Mouse (Mus musculus): ENCODE results near the gene Abcc12. TPM values are rescaled to one million over a fixed set of nuclear protein-coding genes. Genes with fewer than 3 reads are reported as not detected.

Abcc12 gene
- polyA plus RNA-seq, 1 experiment = not detected

GRCm38 (mm10) chr8:86557186-86558045 lies 23.1 kb downstream of the Abcc12 start:
- H3K4me1 ChIP-seq (ENCODE audit: control insufficient read depth, insufficient read depth, low read length) = no peaks in the 10 kb centered on the region
- H3K27ac ChIP-seq (ENCODE audit: insufficient read depth, low read length) = no peak overlapping the region
- TF ChIP-seq CTCF (IDR thresholded peaks at IDR 0.05; ENCODE audit: borderline replicate concordance, insufficient read depth, low read length) (no peak), POLR2A (IDR thresholded peaks at IDR 0.05; ENCODE audit: low read depth, low read length) (no peak)
- no peak overlapping the region for H3K4me3 ChIP-seq (ENCODE audit: insufficient read depth, low read length)

- Histone ChIP-seq H3K27ac (ENCODE audit: insufficient read depth, low read length) (no peak overlapping the region), H3K4me3 (ENCODE audit: insufficient read depth, low read length) (no peak overlapping the region), H3K4me1 (ENCODE audit: control insufficient read depth, insufficient read depth, low read length) (no peaks in the 10 kb centered on the region)
- TF ChIP-seq POLR2A (IDR thresholded peaks at IDR 0.05; ENCODE audit: low read depth, low read length) (no peak), CTCF (IDR thresholded peaks at IDR 0.05; ENCODE audit: borderline replicate concordance, insufficient read depth, low read length) (no peak)
Measured at GRCm38 (mm10) chr8:86555564-86555963, 24.9 kb downstream of the Abcc12 start.

- TF ChIP-seq CTCF (IDR thresholded peaks at IDR 0.05; ENCODE audit: borderline replicate concordance, insufficient read depth, low read length) (no peak), POLR2A (IDR thresholded peaks at IDR 0.05; ENCODE audit: low read depth, low read length) (no peak)
Measured at GRCm38 (mm10) chr8:86554220-86554891, 26.1 kb downstream of the Abcc12 start.

GRCm38 (mm10) chr8:86550516-86550915 lies 30.0 kb downstream of the Abcc12 start:
- no peak overlapping the region for H3K27ac ChIP-seq (ENCODE audit: insufficient read depth, low read length)
- no peaks in the 10 kb centered on the region for H3K4me1 ChIP-seq (ENCODE audit: control insufficient read depth, insufficient read depth, low read length)
- TF ChIP-seq CTCF (IDR thresholded peaks at IDR 0.05; ENCODE audit: borderline replicate concordance, insufficient read depth, low read length) = no peak
- TF ChIP-seq POLR2A (IDR thresholded peaks at IDR 0.05; ENCODE audit: low read depth, low read length) = no peak
- H3K4me3 ChIP-seq (ENCODE audit: insufficient read depth, low read length) = no peak overlapping the region

More at GRCm38 (mm10) chr8:86554220-86554891, 26.1 kb downstream of the Abcc12 start:
- H3K4me1 ChIP-seq (ENCODE audit: control insufficient read depth, insufficient read depth, low read length) = no peaks in the 10 kb centered on the region
- H3K27ac ChIP-seq (ENCODE audit: insufficient read depth, low read length) = no peak overlapping the region
- no peak overlapping the region for H3K4me3 ChIP-seq (ENCODE audit: insufficient read depth, low read length)

- no peak overlapping the region for H3K4me3 ChIP-seq (ENCODE audit: insufficient read depth, low read length)
- H3K4me1 ChIP-seq (ENCODE audit: control insufficient read depth, insufficient read depth, low read length) = no peaks in the 10 kb centered on the region
- TF ChIP-seq CTCF (IDR thresholded peaks at IDR 0.05; ENCODE audit: borderline replicate concordance, insufficient read depth, low read length) = no peak
- TF ChIP-seq POLR2A (IDR thresholded peaks at IDR 0.05; ENCODE audit: low read depth, low read length) = no peak
- H3K27ac ChIP-seq (ENCODE audit: insufficient read depth, low read length) = no peak overlapping the region
Measured at GRCm38 (mm10) chr8:86546001-86546400, 34.5 kb downstream of the Abcc12 start.

- Histone ChIP-seq H3K27ac (ENCODE audit: insufficient read depth, low read length) (no peak overlapping the region), H3K4me1 (ENCODE audit: control insufficient read depth, insufficient read depth, low read length) (no peaks in the 10 kb centered on the region; the same call in 1 of the 2 replicates), H3K4me3 (ENCODE audit: insufficient read depth, low read length) (no peak overlapping the region)
- TF ChIP-seq CTCF (IDR thresholded peaks at IDR 0.05; ENCODE audit: borderline replicate concordance, insufficient read depth, low read length) = no peak
- TF ChIP-seq POLR2A (IDR thresholded peaks at IDR 0.05; ENCODE audit: low read depth, low read length) = no peak
Measured at GRCm38 (mm10) chr8:86540906-86541305, 39.6 kb downstream of the Abcc12 start.

- TF ChIP-seq POLR2A (IDR thresholded peaks at IDR 0.05; ENCODE audit: low read depth, low read length) (no peak), CTCF (IDR thresholded peaks at IDR 0.05; ENCODE audit: borderline replicate concordance, insufficient read depth, low read length) (no peak)
- Histone ChIP-seq H3K27ac (ENCODE audit: insufficient read depth, low read length) (no peak overlapping the region), H3K4me1 (ENCODE audit: control insufficient read depth, insufficient read depth, low read length) (no peaks in the 10 kb centered on the region; the same call in 1 of the 2 replicates), H3K4me3 (ENCODE audit: insufficient read depth, low read length) (no peak overlapping the region)
Measured at GRCm38 (mm10) chr8:86540376-86540775, 40.1 kb downstream of the Abcc12 start.

GRCm38 (mm10) chr8:86536663-86536987 lies 43.9 kb downstream of the Abcc12 start:
- Histone ChIP-seq H3K27ac (ENCODE audit: insufficient read depth, low read length) (no peak overlapping the region), H3K4me3 (ENCODE audit: insufficient read depth, low read length) (no peak overlapping the region)

GRCm38 (mm10) chr8:86535791-86536662 lies 44.5 kb downstream of the Abcc12 start:
- Histone ChIP-seq H3K4me3 (ENCODE audit: insufficient read depth, low read length) (no peak overlapping the region), H3K4me1 (ENCODE audit: control insufficient read depth, insufficient read depth, low read length) (no peaks in the 10 kb centered on the region; the same call in 1 of the 2 replicates), H3K27ac (ENCODE audit: insufficient read depth, low read length) (no peak overlapping the region)
- TF ChIP-seq POLR2A (IDR thresholded peaks at IDR 0.05; ENCODE audit: low read depth, low read length) = no peak
- no peak for TF ChIP-seq CTCF (IDR thresholded peaks at IDR 0.05; ENCODE audit: borderline replicate concordance, insufficient read depth, low read length)

More at GRCm38 (mm10) chr8:86536663-86536987, 43.9 kb downstream of the Abcc12 start:
- H3K4me1 ChIP-seq (ENCODE audit: control insufficient read depth, insufficient read depth, low read length) = no peaks in the 10 kb centered on the region; the same call in 1 of the 2 replicates
- no peak for TF ChIP-seq CTCF (IDR thresholded peaks at IDR 0.05; ENCODE audit: borderline replicate concordance, insufficient read depth, low read length)
- TF ChIP-seq POLR2A (IDR thresholded peaks at IDR 0.05; ENCODE audit: low read depth, low read length) = no peak
